Mouse (Mus musculus): ENCODE results near the gene Gm42906.
A peak's percentile ranks its signal among the peaks of the same experiment; 100 is the strongest.

The Gm42906 gene

DNA sequence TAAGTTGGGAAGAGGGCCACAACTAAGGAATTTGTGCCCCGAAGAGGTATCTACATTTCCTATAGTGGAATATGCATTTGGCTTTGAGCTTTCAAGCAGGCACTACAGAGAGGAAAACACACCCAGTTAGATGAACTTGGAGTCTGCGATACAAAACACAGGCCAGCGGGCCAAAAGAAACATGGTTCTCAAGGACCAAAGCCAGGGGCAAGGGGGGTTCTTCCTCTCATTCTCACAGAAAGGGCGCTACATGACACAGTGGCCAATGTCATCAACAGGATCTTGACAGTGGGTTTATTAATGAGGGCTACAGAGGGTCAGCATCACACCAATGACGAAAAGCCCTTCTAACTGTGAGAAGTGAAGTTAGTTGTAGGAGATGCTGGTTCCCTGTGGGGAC is 370.2 kb downstream of the Gm42906 start:
- DNase-seq, result no peak

DNA sequence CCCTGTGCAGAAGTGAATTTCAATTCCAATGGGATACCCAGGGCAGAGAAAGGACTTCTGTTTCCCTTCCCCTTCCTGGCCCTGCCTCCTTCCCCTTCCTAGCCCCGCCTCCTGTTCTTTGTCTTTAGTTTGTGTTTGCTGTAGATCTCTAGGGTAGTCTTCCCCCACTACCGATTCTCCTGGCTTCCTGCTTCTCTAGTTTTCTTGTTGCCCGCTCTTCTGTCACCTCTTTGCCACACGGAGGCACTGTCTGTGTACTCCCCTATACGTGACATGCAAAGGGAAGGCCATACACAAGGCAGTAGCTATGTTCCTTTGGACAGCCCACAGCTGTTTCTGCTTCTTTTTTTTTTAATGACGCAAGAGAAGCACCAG is 371.1 kb downstream of the Gm42906 start:
- peak; percentile 22 for DNase-seq

DNA sequence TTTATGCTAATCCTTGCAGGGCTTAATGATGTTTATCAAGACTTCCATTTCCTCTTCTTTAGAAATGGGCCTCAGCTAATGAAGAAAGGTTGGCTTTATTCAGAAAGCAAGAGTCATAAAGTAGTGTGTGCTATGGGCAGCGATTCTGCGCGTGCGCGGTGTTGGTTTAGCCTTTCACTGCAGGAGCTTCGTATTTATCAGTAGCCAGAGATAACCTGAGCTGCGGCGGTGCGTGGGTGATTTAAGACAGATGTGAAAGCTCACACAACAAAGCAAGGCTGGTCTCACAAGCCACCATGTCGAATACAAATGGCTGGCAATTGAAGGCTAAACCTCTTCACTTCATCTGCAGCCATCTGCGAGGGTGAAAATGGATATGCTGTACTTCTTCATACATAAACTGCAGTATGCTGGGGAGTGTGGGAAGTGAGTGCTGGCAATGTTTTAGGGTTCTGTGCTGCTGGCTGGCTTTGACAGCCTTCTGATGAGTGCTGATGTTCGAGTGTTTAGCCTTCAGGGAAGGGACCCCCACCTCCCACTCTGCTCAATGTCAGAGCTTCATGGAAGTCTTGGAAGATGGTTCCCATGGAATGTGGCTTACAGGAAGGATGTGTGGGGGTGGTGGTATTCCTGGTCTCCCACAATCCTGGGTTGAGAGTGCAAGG is 371.6 kb downstream of the Gm42906 start:
- DNase-seq, result peak; percentile 40

DNA sequence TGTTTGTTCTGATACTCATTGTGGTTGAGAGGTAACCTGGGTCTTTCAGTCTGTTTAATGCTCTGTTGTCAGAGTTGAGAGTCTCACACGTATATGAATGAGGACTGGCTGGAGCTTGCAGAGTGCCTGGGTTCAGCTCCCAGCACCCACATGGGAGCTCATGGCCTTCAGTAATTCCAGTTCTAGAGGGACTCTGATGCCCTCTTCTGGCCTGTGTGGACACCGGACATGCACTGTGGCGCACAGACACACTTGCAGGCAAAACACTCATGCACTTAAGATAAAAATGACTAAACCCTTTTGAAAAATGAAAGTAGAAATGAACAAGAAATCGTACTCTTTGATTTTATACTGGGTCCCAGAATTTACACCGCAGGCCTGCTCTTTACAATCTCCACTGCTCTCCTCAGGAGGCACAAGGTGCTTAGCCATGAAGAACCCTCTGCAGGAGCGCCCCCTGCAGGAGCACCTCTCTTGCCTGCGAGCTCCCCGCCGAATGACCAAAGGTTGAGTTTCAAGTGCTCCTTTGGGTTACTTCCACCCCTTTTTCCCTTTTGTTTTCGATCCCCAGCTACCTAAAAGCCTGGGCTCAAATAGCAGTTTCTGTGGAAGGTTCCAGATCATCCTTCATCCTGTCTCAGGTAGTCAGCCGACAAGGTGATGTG is 372.4 kb downstream of the Gm42906 start:
- no peak for DNase-seq

DNA sequence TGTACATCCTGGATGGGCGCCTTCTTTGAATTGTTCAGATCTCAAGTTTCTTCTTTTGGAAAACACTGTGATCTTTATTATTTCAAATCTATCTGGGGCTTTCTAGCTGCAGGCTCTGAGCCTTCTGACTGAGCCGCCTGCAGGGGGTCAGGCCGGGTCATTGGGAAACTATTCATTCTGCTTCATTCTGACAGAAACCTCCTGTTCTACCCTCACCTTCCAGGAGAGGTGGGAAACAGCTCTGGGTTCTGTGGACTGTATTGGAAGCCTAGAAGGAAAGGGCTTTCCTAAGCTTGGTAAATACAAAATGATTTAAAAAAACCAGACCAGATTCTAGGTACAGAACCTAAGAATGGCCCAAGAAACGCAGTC is 373.2 kb downstream of the Gm42906 start:
- DNase-seq, result peak; percentile 58

DNA sequence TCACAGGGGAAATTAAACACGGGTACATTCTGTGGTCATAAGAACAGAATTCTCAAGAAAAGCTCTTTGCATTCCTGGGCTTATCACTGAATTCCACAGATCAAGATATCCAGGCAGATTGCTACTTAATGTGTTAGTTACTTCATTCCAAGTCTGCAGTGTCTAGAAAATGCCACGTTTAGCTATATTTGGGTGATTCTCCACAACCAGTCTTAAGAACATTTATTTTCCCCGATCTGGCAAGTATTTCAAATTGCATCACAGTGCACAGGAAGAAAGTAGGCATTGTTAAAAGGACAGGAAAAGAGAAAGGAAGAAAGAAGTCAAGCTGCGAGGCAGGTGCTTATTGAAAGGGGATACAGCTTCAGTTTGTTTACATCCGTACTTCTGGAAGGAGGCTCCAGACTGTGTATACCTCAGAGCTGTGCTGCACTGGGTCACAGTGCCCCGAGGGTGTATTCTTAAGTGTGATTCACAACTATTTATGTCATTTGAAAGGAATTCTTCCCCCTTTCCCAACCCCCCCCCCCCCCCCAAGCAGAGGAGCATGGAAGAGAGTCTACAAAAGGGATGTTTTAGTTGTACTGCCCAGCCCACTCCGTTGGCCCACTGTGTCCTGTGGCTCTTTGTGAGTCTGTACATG is 373.7 kb downstream of the Gm42906 start:
- no peak for DNase-seq

DNA sequence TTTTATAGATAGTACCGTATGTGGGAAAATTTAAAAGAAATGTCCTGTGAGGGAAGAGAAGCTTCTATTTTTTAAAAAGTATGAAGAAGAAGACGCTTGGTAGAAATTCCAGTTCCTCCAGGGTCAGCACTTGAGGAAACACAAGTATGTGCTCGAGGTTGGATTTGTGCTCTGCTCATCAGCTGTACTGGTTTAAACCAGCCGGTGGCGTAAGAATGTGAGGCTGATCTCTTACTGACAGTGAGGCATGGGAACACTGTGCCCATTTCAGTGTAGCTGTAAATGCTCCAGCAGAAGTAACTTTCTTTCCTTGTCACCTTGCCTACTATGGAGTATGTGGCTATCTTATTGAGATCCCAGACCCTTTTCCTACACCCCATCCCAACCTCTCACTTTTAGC is 374.8 kb downstream of the Gm42906 start:
- DNase-seq, result no peak

DNA sequence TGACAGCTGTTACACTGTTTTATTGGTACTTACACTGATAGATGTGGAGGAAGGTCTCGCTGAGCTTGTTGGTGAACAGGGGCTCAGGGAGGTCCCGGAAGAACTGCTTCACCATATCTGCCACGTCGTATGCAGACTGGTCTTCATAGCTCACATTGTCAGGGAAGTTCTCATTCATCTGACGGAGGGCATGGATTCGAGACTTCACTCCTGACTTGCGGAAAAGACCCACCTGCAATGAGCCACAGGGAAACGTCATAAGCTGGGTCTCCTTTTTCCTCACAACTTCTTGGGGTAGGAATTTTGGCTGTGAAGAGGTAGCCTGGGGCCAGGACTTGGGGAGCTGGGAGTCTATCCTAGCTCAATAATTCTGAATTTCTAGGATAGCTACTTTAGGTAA is 375.6 kb downstream of the Gm42906 start:
- no peak for DNase-seq

DNA sequence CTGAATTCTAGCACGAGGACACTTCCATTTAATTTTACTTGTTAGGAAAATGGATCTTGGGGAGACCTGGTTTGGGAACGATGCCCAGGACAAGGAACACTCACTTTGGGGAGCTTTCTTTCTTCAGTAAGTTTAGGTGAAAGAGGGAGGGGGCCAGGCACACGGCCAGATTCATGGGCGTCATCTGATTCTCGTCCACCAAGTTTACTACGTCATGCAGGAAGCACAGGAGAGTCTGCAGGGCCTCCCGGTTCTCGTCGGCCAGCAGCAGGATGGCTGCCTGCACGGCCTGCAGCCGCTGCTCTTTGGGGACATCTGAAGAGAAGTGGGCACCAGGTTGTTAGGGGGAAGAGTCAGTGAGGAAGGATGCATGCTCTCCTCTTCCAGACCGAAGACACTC is 380.5 kb downstream of the Gm42906 start:
- no peak for DNase-seq

DNA sequence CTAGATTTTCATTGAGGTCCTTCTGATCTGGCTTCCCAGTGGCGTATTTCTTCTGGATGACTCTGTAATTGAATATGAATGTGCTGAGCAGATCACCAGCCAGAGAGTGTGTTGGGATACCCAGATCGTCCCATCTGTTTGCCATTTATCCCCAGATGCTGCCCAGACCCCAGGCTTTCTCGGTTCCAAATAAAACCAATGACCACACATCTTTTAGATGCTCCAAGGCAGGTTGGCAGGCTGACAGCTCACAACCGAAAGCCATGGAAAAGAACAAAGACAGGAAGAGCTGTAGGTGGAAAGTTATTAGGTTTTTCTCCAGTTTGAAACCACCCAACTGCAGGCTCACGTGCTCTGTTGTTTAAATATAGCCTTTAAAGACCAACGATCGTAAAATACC is 381.0 kb downstream of the Gm42906 start:
- peak; percentile 41 for DNase-seq

DNA sequence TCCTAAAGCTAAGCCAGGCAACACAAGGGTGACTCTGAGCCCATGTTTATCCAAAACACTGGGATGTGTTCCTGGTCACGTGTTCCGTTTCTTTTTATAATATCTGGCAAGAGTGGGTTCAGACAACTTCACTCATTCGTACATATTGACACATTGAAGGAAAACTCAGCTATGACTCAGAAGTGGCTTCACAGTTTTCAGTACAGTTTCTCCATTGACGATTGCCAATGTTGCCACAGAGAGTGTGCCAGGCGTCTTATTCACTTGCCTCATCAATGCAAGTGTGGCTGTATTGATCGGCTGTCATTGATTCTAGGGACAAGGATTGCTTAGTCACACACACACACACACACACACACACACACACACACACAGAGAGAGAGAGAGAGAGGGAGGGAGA is 381.8 kb downstream of the Gm42906 start:
- no peak for DNase-seq

DNA sequence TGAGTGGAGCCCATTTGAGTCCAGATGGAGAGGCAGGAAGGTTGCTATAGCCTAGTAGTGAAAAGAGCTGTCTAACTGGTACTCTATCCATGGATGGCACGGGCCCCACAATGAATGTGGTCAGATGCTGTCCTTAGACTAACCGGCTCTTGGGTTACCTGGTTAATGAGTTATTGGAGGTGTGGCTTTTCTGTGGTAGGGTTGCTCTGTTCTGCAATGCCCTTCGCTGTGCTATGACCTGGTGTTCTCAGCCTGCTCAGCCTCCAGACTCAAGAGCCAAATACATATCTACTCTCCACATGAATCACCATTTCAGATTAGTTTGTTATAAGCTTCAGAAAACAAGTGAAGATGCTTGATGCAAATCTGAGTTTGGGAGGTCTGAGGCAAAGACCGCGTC is 385.1 kb downstream of the Gm42906 start:
- no peak for DNase-seq

DNA sequence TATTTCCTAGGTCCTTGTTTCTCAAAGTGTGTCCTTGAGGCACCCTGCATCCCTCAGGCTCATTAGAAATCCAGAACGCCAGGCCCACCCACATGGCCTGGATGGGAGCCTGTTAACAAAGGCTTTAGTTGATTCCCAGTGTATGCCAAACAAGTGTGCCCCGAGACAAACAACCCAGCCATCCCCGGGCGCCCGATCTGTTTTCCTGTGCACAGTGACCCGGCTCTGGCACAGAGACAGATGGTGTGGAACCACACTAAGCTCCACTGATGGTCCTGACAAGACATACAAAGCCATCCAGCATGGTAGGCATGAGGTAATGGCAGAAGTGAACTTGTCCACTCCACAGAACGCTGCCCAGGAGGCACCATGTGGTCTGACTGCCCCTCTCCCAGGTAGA is 390.1 kb downstream of the Gm42906 start:
- DNase-seq, result no peak

DNA sequence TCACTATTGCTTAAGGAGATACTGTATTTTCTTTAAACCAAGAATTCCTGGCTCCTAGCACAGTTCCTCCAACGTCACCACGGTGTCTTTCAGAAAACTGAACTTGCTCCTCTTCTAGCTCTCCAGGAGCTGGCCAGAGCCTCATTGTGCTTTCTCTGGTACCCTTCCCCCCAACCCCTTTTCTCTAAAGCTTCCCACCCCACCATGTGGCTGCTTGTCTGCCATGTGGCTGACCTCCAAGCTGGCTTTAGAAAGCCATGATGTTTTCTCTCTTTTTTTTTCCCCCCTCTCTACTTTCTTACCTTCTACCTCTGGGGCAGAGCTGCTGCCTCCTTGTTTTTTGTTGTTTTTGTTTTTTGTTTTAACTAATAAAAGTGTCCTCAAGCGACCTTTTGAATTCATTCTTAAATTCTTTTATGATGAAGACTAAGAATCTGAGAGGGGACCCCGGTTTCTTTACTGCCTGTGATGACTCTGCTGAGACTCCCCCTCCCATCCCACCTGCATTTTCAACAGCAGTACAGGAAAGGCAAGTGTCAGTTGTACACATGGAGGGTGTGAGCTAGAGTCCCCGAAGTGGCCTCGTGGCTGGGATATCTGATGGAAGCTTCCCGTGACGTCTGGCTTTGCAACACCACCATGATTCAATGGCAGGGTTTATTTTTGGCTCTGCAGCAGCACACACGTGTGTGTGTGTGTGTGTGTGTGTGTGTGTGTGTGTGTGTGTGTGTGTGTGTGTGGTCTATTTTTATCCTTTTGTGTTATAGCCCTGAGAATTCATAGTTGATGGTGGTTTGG is 393.0 kb downstream of the Gm42906 start:
- peak; percentile 36 for DNase-seq

DNA sequence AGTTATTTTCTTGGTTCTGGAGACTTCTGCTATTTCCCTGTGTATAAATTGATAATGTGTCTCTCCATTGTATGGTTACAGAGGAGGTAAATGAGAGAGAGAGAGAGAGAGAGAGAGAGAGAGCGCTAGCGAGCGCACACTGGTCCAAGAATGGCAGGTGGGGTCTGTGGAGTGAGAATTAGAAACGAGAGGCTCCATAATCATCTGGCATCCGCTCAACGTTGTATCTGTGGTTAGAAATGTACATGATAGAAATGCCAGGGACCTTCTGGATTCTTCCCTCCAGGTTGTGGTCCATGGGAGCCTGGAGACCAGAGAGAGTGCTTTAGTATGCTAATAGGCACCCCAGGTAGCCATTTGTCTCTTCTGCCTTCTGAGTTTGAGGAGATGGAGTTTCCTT is 399.1 kb downstream of the Gm42906 start:
- no peak for DNase-seq

DNA sequence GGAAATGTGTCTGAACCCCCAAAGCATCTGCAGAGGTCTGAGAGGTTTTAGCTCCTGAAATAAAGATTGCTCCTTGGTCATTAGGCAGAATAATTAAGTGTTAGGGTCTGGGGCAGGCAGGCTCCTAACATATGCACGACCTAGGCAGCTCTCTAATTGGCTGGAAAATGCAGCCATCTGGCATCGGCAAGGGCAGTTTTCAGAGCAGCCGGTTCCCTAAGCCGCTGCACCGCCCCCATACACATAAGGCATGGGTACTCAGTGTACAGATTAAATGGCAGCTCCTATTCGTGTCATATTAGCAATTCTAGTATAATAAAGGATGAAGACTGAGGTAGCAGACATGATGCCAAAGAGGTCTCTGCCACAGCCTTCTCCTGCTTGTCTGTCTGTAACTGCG is 400.8 kb downstream of the Gm42906 start:
- peak; percentile 60 for DNase-seq

DNA sequence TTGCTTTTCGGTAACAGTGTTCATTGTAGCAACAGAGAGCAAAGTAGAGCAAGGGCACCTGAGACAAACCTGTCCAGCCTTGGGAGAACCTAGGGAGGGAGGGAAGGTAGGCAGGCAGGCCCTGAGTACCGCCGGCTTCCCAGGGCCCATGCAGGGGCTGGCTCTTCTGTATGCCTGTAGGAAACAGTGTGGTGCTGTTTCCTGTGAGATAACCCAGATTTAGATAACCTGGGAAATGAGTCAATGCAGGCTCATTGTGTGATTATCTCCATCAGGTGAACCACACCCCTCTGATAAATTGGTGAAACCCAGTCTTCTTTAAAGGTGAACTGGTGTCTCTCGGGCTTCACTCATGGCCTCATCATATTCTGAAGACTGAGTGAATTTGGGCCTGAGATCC is 401.9 kb downstream of the Gm42906 start:
- DNase-seq, result no peak

DNA sequence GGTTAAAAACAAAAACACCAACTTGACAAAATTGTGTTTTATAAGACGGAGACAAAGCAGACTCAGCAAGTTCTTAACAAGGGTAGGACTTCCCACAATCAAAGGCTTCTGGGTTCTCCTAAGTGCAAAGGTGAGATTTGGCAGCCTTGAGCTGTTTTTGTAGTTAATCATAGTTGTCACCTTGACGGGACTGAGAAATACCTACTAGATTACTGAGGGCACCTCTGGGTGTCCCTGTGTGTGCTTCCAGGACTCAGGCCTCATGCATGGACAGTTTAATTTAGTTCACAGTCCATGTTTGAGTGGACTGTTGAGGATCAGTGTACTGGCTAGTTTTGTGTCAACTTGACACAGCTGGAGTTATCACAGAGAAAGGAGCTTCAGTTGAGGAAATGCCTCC is 403.5 kb downstream of the Gm42906 start:
- DNase-seq, result no peak

DNA sequence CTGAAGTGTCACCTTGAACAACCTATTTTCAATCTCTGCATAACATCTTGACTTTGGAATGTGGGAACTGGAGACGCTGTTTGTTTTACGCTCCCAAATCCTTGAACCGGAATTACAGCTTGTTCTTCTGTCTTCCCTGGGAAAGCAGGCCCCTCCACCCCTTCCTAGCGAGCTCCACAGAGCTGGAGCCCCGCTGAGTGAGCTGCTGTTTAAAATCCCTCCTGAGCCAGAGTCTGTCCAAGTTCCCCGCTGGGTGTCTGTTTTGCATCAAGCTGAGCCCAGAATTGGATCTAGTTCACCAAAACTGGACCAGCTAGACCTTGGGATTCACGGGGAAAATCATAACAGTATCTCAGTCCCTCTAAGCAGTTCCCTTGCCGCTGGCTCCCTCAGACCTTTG is 404.5 kb downstream of the Gm42906 start:
- peak; percentile 66 for DNase-seq

DNA sequence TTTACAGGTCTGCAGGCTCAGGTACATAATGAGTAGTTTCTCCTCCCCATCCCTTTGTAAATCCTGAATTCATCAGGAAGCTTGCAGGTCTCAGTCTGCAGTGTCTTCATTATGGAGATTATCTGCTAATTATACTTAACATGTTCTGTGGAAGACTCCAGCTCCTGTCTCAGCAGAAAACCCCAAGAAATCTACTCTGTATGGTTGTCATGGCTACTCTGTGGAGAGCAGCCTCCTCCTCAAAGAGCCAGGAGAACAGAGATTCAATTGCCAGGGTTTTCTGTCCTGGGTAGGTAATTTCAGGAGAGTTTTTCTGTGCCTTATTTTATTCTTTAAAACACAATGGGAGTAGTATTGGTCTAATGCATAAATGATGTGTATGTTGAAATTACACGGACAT is 405.0 kb downstream of the Gm42906 start:
- DNase-seq, result no peak

DNA sequence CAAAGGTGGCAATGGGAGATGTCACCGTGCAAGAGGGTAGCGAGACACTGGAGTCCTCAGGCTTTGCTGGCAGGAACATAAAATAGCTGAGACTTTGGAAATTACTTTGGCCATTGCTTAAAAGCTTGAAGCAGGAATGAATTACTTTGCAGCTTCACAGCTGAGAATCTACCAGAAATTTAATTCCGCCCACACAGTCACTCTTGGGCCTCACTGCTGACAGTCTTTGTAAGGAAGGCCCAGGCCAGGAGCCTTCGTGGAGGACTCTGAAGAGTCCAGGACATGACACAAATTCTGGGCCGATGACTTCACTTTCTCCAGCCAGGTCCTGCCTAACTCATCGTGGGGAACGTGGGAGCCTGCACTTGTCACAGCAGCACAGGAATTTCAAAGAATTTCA is 405.9 kb downstream of the Gm42906 start:
- DNase-seq, result no peak

DNA sequence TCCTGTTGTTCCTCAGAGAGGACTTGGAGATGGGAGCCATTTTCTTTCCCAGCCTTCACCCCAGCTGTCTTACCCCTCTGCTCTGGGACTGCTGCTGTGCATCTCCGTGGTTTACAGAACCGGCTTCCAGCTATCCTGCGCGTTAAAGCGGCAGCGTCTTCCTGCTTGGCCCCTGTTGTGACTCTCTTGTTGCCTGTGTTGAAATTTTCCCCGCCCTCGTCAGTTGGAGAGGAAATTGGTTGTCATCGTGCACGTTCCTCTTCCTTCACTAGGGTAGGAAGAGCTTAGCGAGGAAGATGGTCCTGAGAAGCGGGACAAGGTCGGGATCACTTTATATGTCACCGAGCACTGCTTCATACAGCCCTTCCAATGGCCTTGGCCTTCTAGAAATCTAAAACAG is 407.1 kb downstream of the Gm42906 start:
- DNase-seq, result no peak

DNA sequence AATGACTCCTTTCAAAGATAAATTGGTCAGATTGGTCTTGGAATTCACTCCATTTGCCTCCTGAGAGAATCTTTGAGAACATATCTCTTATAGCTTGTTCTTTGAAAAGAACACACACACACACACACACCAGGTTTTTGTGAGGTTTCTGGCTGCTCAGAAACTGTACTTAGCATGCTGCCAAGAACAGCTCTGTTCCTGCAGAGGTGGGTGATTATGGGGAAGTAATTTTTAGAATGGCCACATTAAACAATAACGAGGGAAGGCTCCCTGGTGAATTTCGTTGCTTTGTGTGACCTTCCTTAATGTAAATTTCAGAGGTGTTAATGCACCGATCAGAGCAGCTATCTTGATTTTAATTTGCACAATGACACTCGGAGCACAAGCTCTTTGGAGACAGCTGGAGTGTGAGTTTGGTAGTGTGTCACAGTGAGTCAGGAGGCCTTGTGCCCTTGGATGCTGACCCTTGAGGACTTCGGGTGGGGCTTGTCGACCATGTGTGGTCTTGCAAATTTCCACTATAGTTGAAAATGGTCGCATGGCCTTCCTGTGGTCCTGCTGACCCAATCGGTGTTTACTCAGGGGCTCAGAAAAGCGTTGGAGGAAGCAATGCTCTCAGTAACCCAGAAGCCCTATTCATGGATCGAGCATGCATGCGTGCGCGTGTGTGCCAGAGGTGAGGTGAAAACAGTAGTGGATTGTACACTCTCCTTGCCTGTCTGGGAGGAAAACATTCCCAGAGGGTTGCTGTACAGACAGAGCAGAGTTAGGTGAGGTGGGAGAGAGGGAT is 407.7 kb downstream of the Gm42906 start:
- DNase-seq, result no peak
